Mouse (Mus musculus): Measurements from ENCODE around the gene Eif3k. TPM values are rescaled to one million over a fixed set of nuclear protein-coding genes. Genes with fewer than 3 reads are reported as not detected.

Gene Eif3k
- total and polyA plus RNA-seq, 3 experiments: 545 to 671 TPM; not detected in 1

DNA sequence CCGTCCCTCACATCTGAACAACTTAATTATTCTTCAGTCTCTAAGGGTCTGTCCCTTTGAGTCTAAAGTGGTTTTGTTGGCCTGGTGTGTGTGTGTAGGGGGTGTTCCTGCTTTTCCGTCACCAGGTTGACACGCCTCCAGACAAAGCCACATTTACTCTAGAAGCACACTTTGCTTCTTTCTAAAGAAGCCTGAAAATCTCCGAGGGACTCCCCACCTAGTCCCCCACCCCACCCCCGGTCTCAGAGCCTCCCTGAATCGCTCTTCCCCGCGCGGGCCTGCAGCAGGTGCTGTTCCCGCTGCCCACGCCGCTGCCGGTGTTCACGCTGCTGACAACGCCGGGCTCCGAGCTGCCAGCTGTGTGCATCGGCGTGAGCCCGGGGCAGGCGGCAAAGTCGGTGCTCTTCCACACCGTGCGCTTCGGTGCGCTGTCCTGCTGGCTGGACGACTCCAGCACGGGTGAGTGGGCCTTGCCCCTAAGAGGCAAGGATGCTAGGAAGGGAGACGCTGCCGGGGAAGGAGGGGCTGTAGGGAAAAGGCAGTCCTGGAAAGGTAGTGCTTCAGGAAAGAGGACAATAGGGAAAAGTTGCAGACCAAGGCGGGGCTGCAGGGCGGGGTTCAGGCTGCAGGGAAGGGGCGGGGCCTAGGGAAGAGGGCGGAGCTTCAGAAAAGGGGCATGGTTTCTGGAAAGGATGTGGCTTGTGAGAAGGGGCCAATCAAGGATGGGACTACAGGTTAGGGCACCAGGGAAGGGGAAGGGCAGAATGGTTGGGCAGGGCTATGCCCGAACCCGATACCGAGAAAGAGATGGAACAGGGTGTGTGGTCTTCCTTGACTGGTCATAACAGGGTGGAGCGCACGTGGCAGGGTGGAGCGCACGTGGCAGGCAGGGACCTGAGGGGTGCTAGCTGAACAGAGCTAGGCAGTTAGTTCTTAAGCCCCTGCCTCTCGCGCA is 19.3 kb upstream of the Eif3k start:
- H3K4me1 ChIP-seq (ENCODE audit: control insufficient read depth in 1 of 2, insufficient read depth in 2 of 2, low read length in 2 of 2): no peaks in the 10 kb centered on the region
- H3K27me3 ChIP-seq (ENCODE audit: control insufficient read depth in 1 of 2, insufficient read depth in 2 of 2, low read length in 2 of 2): no peaks in the 10 kb centered on the region
- no peaks in the 10 kb centered on the region for H3K36me3 ChIP-seq (ENCODE audit: control insufficient read depth in 1 of 2, insufficient read depth in 2 of 2, low read length in 2 of 2)
- H3K9ac ChIP-seq (ENCODE audit: control insufficient read depth, low read depth, low read length, poor library complexity, severe bottlenecking): no peak overlapping the region
- no peak overlapping the region for H3K4me3 ChIP-seq (ENCODE audit: control insufficient read depth in 1 of 2, insufficient read depth in 1 of 2, low read depth in 2 of 2, low read length in 2 of 2)
- H3K79me2 ChIP-seq (ENCODE audit: control insufficient read depth, insufficient read depth, low read length, poor library complexity): no peaks in the 10 kb centered on the region
- no peaks in the 10 kb centered on the region for H3K9me3 ChIP-seq (replicated peaks; ENCODE audit: insufficient read depth, low read length)
- DNase-seq (ENCODE audit: low read depth, low spot score): no peak
- no peak overlapping the region for H3K27ac ChIP-seq (ENCODE audit: control insufficient read depth, low read depth, low read length)
- no peak for TF ChIP-seq USF2 (IDR thresholded peaks at IDR 0.05; ENCODE audit: borderline replicate concordance in 1 of 2, insufficient read depth in 1 of 2, low read depth in 1 of 2, low read length in 2 of 2)
- no peak for TF ChIP-seq ZMIZ1 (IDR thresholded peaks at IDR 0.05; ENCODE audit: low read depth, low read length)
- no peak for TF ChIP-seq UBTF (IDR thresholded peaks at IDR 0.05; ENCODE audit: borderline replicate concordance, insufficient read depth, low read depth, low read length)
- TF ChIP-seq MYC (IDR thresholded peaks at IDR 0.05; ENCODE audit: low read depth, low read length): no peak
- no peak for TF ChIP-seq TAL1 (IDR thresholded peaks at IDR 0.05; ENCODE audit: low read length)
- no peak for TF ChIP-seq GABPA (IDR thresholded peaks at IDR 0.05; ENCODE audit: low read depth, low read length)
- no peak for TF ChIP-seq TCF12 (IDR thresholded peaks at IDR 0.05; ENCODE audit: low read depth, low read length)

DNA sequence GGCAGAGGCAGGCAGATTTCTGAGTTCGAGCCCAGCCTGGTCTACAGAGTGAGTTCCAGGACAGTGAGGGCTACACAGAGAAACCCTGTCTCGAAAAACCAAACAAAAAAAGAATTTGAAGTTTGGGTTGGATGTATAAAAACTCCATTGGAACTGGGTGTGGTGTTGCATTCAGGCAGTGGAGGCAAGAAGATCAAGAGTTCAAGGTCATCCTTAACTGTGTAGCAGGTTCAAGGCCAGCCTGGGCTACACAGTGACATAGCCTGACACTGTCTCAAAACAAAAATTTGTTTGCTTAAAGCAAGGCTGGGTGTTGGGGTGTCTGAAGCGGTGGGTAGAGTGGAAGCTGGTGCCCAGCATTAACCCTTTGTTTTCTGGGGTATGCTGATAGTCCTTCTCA is 11.7 kb upstream of the Eif3k start:
- Histone ChIP-seq H3K4me3 (ENCODE audit: control insufficient read depth in 1 of 2, insufficient read depth in 1 of 2, low read depth in 2 of 2, low read length in 2 of 2) (no peak overlapping the region), H3K79me2 (ENCODE audit: control insufficient read depth, insufficient read depth, low read length, poor library complexity) (no peaks in the 10 kb centered on the region), H3K9me3 (replicated peaks; ENCODE audit: insufficient read depth, low read length) (no peaks in the 10 kb centered on the region), H3K27ac (ENCODE audit: control insufficient read depth, low read depth, low read length) (no peak overlapping the region), H3K4me1 (ENCODE audit: control insufficient read depth in 1 of 2, insufficient read depth in 2 of 2, low read length in 2 of 2) (no peaks in the 10 kb centered on the region), H3K9ac (ENCODE audit: control insufficient read depth, low read depth, low read length, poor library complexity, severe bottlenecking) (no peak overlapping the region), H3K36me3 (ENCODE audit: control insufficient read depth in 1 of 2, insufficient read depth in 2 of 2, low read length in 2 of 2) (no peaks in the 10 kb centered on the region), H3K27me3 (ENCODE audit: control insufficient read depth in 1 of 2, insufficient read depth in 2 of 2, low read length in 2 of 2) (no peaks in the 10 kb centered on the region)
- TF ChIP-seq RAD21 (IDR thresholded peaks at IDR 0.05; ENCODE audit: low read depth, low read length) (no peak), POLR2AphosphoS2 (IDR thresholded peaks at IDR 0.05; ENCODE audit: low read length) (no peak), TBP (IDR thresholded peaks at IDR 0.05; ENCODE audit: low read depth, low read length) (no peak), ELF1 (IDR thresholded peaks at IDR 0.05; ENCODE audit: low read depth, low read length) (no peak), MYB (IDR thresholded peaks at IDR 0.05; ENCODE audit: low read depth, low read length) (no peak), GATA1 (IDR thresholded peaks at IDR 0.05; ENCODE audit: low read depth, low read length) (no peak), USF2 (IDR thresholded peaks at IDR 0.05; ENCODE audit: borderline replicate concordance in 1 of 2, insufficient read depth in 1 of 2, low read depth in 1 of 2, low read length in 2 of 2) (no peak), MYC (IDR thresholded peaks at IDR 0.05; ENCODE audit: low read depth, low read length) (no peak), CHD2 (IDR thresholded peaks at IDR 0.05; ENCODE audit: low read length) (no peak), ZC3H11A (IDR thresholded peaks at IDR 0.05; ENCODE audit: low read depth, low read length) (no peak), CTCF (IDR thresholded peaks at IDR 0.05 in 2 of 3, conservative IDR thresholded peaks at IDR 0.05 in 1 of 3; ENCODE audit: control insufficient read depth in 1 of 3, insufficient read depth in 1 of 3, low read depth in 2 of 3, low read length in 3 of 3, poor library complexity in 1 of 3, severe bottlenecking in 1 of 3) (no peak), CHD1 (IDR thresholded peaks at IDR 0.05; ENCODE audit: low read depth, low read length) (no peak), ZMIZ1 (IDR thresholded peaks at IDR 0.05; ENCODE audit: low read depth, low read length) (no peak), MAZ (IDR thresholded peaks at IDR 0.05; ENCODE audit: low read depth, low read length) (no peak), NELFE (IDR thresholded peaks at IDR 0.05; ENCODE audit: low read depth, low read length) (no peak), ETS1 (IDR thresholded peaks at IDR 0.05; ENCODE audit: low read depth, low read length) (no peak)
- DNase-seq (ENCODE audit: low read depth, low spot score): no peak

Measured in MEL (cell line).